Mouse (Mus musculus): Measurements from ENCODE around the gene Sdk2.

DNA sequence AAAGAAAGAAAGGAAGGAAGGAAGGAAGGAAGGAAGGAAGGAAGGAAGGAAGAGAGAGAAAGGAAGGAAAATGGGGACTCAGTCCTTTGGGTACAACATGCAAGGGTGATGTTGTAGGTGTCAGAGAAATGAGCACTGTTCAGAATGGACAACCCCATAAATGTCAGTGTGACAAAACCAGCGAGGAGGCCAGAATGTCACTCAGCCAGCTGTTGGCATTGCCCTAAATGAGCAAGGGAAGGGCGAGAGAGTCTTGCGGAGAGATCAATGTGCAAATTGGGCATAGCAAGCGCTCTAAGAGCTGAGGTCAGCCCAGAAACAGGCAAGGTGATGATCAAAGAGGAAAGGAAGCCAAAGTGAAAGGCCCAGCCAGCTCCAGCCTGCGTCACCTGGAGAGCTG is 293.7 kb downstream of the Sdk2 start:
- TF ChIP-seq CTCF (IDR thresholded peaks at IDR 0.05; ENCODE audit: insufficient read depth, low read length) (no peak), POLR2A (IDR thresholded peaks at IDR 0.05; ENCODE audit: borderline replicate concordance, extremely low read depth, low read depth, low read length) (no peak)

All from lung, adult 2 months (tissue).